Mouse (Mus musculus): ENCODE results near the gene Apoc2.

Apoc2 gene

DNA sequence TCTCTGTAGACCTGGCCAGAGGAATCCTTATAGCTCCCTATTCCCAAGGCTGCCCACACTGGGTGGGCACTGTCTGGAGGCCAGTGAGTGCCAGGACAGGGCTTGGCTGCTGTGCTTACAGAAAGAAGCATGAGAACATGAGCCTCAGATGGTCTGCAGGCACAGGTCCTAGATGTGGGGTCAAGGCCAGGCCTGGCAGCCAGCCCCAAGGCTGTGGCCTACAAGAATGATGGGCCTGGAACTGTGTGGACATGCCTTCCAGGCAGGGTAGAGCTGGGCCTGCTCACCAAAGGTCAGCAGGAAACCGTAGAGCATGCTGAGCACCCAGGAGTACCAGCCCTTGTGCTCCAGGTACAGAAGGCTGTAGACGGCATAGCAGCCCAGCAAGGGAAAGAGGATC lies 43.1 kb downstream of the Apoc2 start:
- no peak for ATAC-seq (ENCODE audit: insufficient number of reproducible peaks, low FRiP score, low TSS enrichment)

GRCm38 (mm10) chr7:19633855-19634254 lies 43.9 kb downstream of the Apoc2 start:
- no peak for ATAC-seq (ENCODE audit: insufficient number of reproducible peaks, low FRiP score, low TSS enrichment)

- ATAC-seq (ENCODE audit: insufficient number of reproducible peaks, low FRiP score, low TSS enrichment): no peak
Measured at GRCm38 (mm10) chr7:19633197-19633596, 44.5 kb downstream of the Apoc2 start.

DNA sequence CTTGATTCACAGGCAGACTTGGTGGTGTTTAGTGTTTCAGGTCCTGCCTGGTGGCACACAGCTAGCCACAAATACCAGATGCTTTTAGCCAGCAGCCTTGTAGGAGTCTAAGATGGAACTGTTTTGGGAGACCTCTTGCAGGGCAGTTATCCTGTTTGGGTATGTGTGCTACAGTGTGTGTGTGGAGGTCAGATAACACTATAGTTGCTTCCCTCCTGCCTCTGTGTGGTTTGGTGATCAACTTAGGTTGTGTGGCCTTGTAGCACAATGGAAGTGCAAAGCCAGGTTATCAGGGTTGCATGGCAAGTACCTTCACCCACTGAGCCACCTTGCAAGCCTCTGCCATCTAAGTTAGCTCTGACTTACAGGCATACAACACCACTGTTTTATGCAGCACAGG lies 45.0 kb downstream of the Apoc2 start:
- ATAC-seq (ENCODE audit: insufficient number of reproducible peaks, low FRiP score, low TSS enrichment): no peak

DNA sequence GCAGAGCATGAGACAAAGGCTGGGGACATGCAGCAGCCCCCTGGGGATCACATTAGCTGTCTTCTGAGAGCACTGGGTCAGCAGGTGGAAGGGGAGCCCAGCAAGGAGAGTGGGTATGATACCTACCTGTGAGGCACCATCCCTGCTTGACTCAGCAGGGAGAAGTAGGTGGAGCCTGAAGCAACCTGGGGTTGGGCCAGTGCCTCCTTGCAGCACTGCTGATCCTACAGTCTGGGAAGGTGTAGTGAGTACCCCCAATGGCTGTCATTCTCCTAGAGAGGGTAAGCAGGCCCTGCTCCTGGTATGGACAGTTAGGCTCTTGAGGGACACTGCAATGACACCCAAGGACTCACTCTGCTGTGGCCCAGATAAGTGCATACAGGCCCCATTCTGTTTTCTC lies 45.5 kb downstream of the Apoc2 start:
- ATAC-seq (ENCODE audit: insufficient number of reproducible peaks, low FRiP score, low TSS enrichment): no peak

DNA sequence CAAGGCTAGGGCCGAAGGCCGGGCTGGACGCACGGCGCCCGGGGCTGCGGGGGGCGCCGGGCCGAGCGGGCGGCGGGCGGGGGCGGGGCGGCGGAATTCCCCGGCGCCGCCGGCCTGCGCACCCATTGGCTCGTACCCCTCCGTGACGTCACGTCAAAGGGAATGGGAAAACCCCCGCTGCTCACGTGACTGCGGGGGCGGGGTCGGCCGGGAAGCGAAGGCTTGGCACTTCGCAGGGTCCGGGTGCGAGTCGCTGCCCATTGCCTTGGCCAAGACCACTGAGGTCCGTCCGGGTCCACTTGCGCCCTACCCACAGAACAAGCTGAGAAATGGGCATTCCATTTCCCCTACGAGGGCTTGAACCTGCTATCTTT lies 48.4 kb downstream of the Apoc2 start, which contains the start of gene Relb:
Gene Relb (minus strand): TSS at position 78 of the 374 bp plus-strand sequence.
- 0 out of 2 replicates have a peak, but pooled peaks have one; percentile 11 for ATAC-seq (ENCODE audit: insufficient number of reproducible peaks, low FRiP score, low TSS enrichment)

DNA sequence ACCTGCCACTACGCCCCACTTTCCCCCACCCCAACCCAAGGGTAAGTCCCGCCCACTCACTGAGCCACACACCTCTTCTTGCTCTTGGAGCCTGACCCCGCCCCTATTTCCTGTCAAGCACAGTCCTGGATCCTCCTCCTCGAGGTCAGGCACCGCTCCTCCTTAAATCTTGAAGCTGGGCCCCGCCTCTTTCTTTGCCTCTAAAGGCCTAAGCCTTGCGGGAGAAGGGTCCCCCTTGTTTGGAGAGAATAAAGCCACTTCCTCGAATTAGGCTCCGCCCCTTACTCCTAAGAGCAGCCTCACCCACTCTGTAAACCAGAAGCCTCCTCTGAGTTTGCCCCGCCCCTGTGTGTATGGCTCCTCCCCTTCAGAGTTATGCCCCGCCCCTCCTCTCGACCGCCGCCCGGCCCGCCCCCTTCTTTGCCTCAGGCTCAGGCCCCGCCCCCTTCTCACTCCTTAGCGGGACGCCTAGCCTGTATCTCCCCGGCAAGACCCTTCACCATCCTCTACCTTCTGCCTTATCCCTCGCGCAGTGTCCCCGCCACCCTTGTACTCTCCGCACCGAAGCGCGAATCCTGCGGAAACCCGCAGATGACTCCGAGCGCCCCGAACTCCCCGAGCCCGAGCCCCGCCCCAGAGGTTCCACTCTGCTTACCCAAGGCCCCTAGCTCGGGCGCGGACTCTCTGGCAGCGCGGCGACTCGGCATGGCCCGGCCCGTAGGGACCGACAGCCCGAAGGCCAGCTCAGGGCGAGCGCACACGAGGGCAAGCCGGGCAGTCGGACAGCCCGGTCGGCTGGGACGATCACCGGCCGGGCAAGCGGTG lies 49.0 kb downstream of the Apoc2 start:
- ATAC-seq (ENCODE audit: insufficient number of reproducible peaks, low FRiP score, low TSS enrichment): peak; percentile 63; the same call in 1 of the 2 replicates

- no peak for ATAC-seq (ENCODE audit: insufficient number of reproducible peaks, low FRiP score, low TSS enrichment)
Measured at GRCm38 (mm10) chr7:19628192-19628535, 49.6 kb downstream of the Apoc2 start.

GRCm38 (mm10) chr7:19627721-19628120 lies 50.0 kb downstream of the Apoc2 start:
- no peak for ATAC-seq (ENCODE audit: insufficient number of reproducible peaks, low FRiP score, low TSS enrichment)

DNA sequence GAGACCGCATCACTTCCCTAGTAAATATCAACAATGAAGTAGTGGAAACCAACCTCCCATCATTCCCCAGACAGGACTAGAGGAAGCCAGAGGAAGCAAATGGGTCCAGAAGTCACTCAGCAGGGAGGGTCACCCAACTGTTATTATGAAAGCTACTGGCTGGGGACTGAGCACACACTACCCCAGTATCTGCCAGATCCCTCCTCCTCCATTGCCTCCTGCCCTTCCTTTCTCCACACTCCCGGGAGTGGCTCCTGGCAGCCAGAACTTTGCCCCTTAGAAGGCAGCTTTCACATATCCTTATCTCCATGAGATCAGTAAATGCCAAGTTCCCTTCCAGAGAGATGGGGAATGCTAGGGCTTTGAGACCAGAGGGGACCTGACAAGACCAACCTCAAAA lies 54.3 kb downstream of the Apoc2 start:
- no peak for ATAC-seq (ENCODE audit: insufficient number of reproducible peaks, low FRiP score, low TSS enrichment)

DNA sequence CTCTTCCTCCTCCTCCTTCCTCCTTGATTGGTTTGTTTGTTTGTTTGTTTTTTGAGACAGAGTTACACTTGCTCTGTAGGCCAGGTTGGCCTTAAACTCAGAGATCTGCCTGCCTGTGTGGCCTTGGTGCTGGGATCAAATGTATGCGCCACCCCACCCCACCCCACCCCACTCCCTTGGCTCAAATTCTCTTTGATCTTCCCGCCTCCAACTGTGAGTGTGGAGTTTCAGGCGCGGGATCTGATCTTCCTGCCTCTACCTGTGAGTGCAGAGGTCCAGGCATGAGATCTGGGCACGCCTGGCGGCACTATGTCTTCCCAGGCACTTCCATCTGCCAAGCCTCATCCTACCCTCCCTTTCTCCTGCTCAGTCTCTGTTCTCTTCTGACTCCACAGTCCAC lies 55.5 kb downstream of the Apoc2 start:
- ATAC-seq (ENCODE audit: insufficient number of reproducible peaks, low FRiP score, low TSS enrichment): no peak

All from cerebellum, adult (tissue).